Mouse (Mus musculus) adrenal gland, adult 2 months (tissue): ENCODE data around the gene Ebf3. TPM values are rescaled to one million over a fixed set of nuclear protein-coding genes. Genes with fewer than 3 reads are reported as not detected.

ENCODE experiments used
- DNase-seq: peaks from one replicate; pipeline ENCODE4 v3.0.0; 2021
- long read RNA-seq: library from polyadenylated mRNA; stranded (forward); transcript quantifications from one replicate; pipeline ENCODE4 v2.0.0, GENCODE M21; 2021
- polyA plus RNA-seq: library from polyadenylated mRNA; depleted of rRNA; stranded (reverse); fragments of >200 nt; gene quantifications from 2 replicates; pipeline ENCODE4 v1.2.3, GENCODE M21; 2012; rRNA removed
- total RNA-seq, 2 experiments: library from RNA; stranded (reverse); gene quantifications; 2 replicates each; pipeline ENCODE4 v1.2.3; 2021

Gene Ebf3
- total RNA-seq: 1 to 10 TPM; 4.5 to 8.7 TPM
- 3.7 and 5.0 TPM in 2 replicates for polyA plus RNA-seq
- long read RNA-seq, full-length matches to known transcripts: 1 of 2 reads
- long read RNA-seq, partial matches to known transcripts: 0 of 2 reads
- long read RNA-seq, other reads (novel, unspliced or antisense): 1 of 2 reads

- peak; percentile 91 for DNase-seq
Measured at GRCm38 (mm10) chr7:137313904-137314691, at the start of gene Ebf3. Gene Ebf3 (minus strand): TSS chr7:137314445.

- DNase-seq: no peak
Measured at GRCm38 (mm10) chr7:137346860-137347259, 32.6 kb upstream of the Ebf3 start.

GRCm38 (mm10) chr7:137346068-137346467 lies 31.8 kb upstream of the Ebf3 start:
- peak; percentile 13 for DNase-seq

GRCm38 (mm10) chr7:137333951-137334350 lies 19.7 kb upstream of the Ebf3 start:
- no peak for DNase-seq

GRCm38 (mm10) chr7:137322926-137323325 lies 8.7 kb upstream of the Ebf3 start:
- DNase-seq: no peak

GRCm38 (mm10) chr7:137321961-137322784 lies 7.9 kb upstream of the Ebf3 start:
- no peak for DNase-seq

GRCm38 (mm10) chr7:137321141-137321813 lies 7.0 kb upstream of the Ebf3 start:
- DNase-seq: peak; percentile 67

GRCm38 (mm10) chr7:137320320-137320719 lies 6.1 kb upstream of the Ebf3 start:
- DNase-seq: no peak

GRCm38 (mm10) chr7:137318924-137319885 lies 5.0 kb upstream of the Ebf3 start:
- peak; percentile 49 for DNase-seq

GRCm38 (mm10) chr7:137318383-137318775 lies 4.1 kb upstream of the Ebf3 start:
- DNase-seq: no peak

- DNase-seq: no peak
Measured at GRCm38 (mm10) chr7:137317659-137318382, 3.6 kb upstream of the Ebf3 start.

- DNase-seq: no peak
Measured at GRCm38 (mm10) chr7:137316926-137317658, 2.8 kb upstream of the Ebf3 start.

GRCm38 (mm10) chr7:137316181-137316925 lies 2.1 kb upstream of the Ebf3 start:
- DNase-seq: no peak

- no peak for DNase-seq
Measured at GRCm38 (mm10) chr7:137315544-137315940, 1.3 kb upstream of the Ebf3 start.

GRCm38 (mm10) chr7:137314710-137315543 lies 682 bp upstream of the Ebf3 start:
- DNase-seq: no peak

GRCm38 (mm10) chr7:137313183-137313903 lies 902 bp downstream of the Ebf3 start:
- DNase-seq: peak; percentile 47

GRCm38 (mm10) chr7:137312933-137313182 lies 1.4 kb downstream of the Ebf3 start:
- no peak for DNase-seq
